Mouse (Mus musculus): ENCODE results near the gene Smim15.

The Smim15 gene

GRCm38 (mm10) chr13:108044222-108044941 is at the start of gene Smim15:
Smim15 (plus strand) TSS chr13:108044446.
- DNase-seq (ENCODE audit: low spot score) = peak; percentile 89

GRCm38 (mm10) chr13:107995211-107995610 is 49.0 kb upstream of the Smim15 start:
- DNase-seq (ENCODE audit: low spot score) = no peak

- no peak for DNase-seq (ENCODE audit: low spot score)
Measured at GRCm38 (mm10) chr13:107996301-107996700, 47.9 kb upstream of the Smim15 start.

GRCm38 (mm10) chr13:108007861-108008260 is 36.4 kb upstream of the Smim15 start:
- no peak for DNase-seq (ENCODE audit: low spot score)

- DNase-seq (ENCODE audit: low spot score) = no peak
Measured at GRCm38 (mm10) chr13:108013110-108013509, 31.1 kb upstream of the Smim15 start.

- DNase-seq (ENCODE audit: low spot score) = no peak
Measured at GRCm38 (mm10) chr13:108013839-108014238, 30.4 kb upstream of the Smim15 start.

GRCm38 (mm10) chr13:108015166-108015565 is 29.1 kb upstream of the Smim15 start:
- DNase-seq (ENCODE audit: low spot score) = no peak

- no peak for DNase-seq (ENCODE audit: low spot score)
Measured at GRCm38 (mm10) chr13:108017349-108017748, 26.9 kb upstream of the Smim15 start.

GRCm38 (mm10) chr13:108025802-108026201 is 18.4 kb upstream of the Smim15 start:
- no peak for DNase-seq (ENCODE audit: low spot score)

- no peak for DNase-seq (ENCODE audit: low spot score)
Measured at GRCm38 (mm10) chr13:108032789-108033188, 11.5 kb upstream of the Smim15 start.

- no peak for DNase-seq (ENCODE audit: low spot score)
Measured at GRCm38 (mm10) chr13:108039375-108039774, 4.9 kb upstream of the Smim15 start.

- no peak for DNase-seq (ENCODE audit: low spot score)
Measured at GRCm38 (mm10) chr13:108039902-108040301, 4.3 kb upstream of the Smim15 start.

- no peak for DNase-seq (ENCODE audit: low spot score)
Measured at GRCm38 (mm10) chr13:108040451-108040850, 3.8 kb upstream of the Smim15 start.

- peak; percentile 91 for DNase-seq (ENCODE audit: low spot score)
Measured at GRCm38 (mm10) chr13:108041358-108041757, 2.9 kb upstream of the Smim15 start.

GRCm38 (mm10) chr13:108043431-108044221 is 620 bp upstream of the Smim15 start:
- peak; percentile 39 for DNase-seq (ENCODE audit: low spot score)

- DNase-seq (ENCODE audit: low spot score) = no peak
Measured at GRCm38 (mm10) chr13:108045646-108046045, 1.4 kb downstream of the Smim15 start.

- no peak for DNase-seq (ENCODE audit: low spot score)
Measured at GRCm38 (mm10) chr13:108046071-108046470, 1.8 kb downstream of the Smim15 start.

GRCm38 (mm10) chr13:108046891-108047290 is 2.6 kb downstream of the Smim15 start:
- no peak for DNase-seq (ENCODE audit: low spot score)

GRCm38 (mm10) chr13:108047364-108047763 is 3.1 kb downstream of the Smim15 start:
- DNase-seq (ENCODE audit: low spot score) = no peak

- no peak for DNase-seq (ENCODE audit: low spot score)
Measured at GRCm38 (mm10) chr13:108056896-108057295, 12.7 kb downstream of the Smim15 start.

GRCm38 (mm10) chr13:108060286-108060885 is 16.1 kb downstream of the Smim15 start:
- peak; percentile 56 for DNase-seq (ENCODE audit: low spot score)

- DNase-seq (ENCODE audit: low spot score) = no peak
Measured at GRCm38 (mm10) chr13:108060936-108061578, 16.8 kb downstream of the Smim15 start.

Measured in embryo, embryonic 10 days (tissue).